Mouse (Mus musculus) bone marrow, adult 2 months (tissue): ENCODE data around the gene Sh3pxd2b. TPM values are rescaled to one million over a fixed set of nuclear protein-coding genes. Genes with fewer than 3 reads are reported as not detected.

Experiments used
- H3K27ac ChIP-seq: fragments of 200-500 bp; 2 replicates; pipeline ENCODE4 v1.5.1; 2012; ENCODE audit warnings: low read depth, mild to moderate bottlenecking, control low read depth, inconsistent platforms, low read length; ENCODE audit not compliant: control insufficient read depth, poor library complexity, insufficient read depth
- H3K4me1 ChIP-seq: fragments of 200-500 bp; 2 replicates; pipeline ENCODE4 v1.6.1; 2011; ENCODE audit warnings: low read length; ENCODE audit not compliant: control insufficient read depth, insufficient read depth
- H3K4me3 ChIP-seq: fragments of 200-500 bp; replicated peaks from 2 replicates; pipeline ENCODE3; 2011; ENCODE audit warnings: mild to moderate bottlenecking, low read depth, low read length, control low read depth; ENCODE audit not compliant: control insufficient read depth
- CTCF ChIP-seq: fragments of 200-500 bp; IDR thresholded peaks from 2 replicates; pipeline ENCODE4 v1.5.1; 2011; ENCODE audit warnings: low read length, control low read depth; ENCODE audit not compliant: control insufficient read depth, insufficient read depth
- POLR2A ChIP-seq: fragments of 200-500 bp; IDR thresholded peaks from 2 replicates; pipeline ENCODE4 v1.6.1; 2011; ENCODE audit warnings: low read depth, mild to moderate bottlenecking, control low read depth, low read length, borderline replicate concordance; ENCODE audit not compliant: control insufficient read depth
- WGBS: fragments of 180-500 bp; shearing (Covaris S2); methylation state at CpG from one replicate; pipeline ENCODE4 v1.1.7; 2018; 5-methylcytosine and 5-hydroxymethylcytosine counted together
- polyA plus RNA-seq: library from polyadenylated mRNA; stranded (reverse); fragments of >200 nt; gene quantifications from 2 replicates; pipeline ENCODE4 v1.2.4, GENCODE M21; 2011; ENCODE audit warnings: low replicate concordance; ENCODE audit not compliant: missing spikeins, insufficient read depth, insufficient read length

The Sh3pxd2b gene
- polyA plus RNA-seq, 1 experiment: 1.7 TPM

- Histone ChIP-seq H3K4me3 (no peak overlapping the region), H3K4me1 (no peaks in the 10 kb centered on the region), H3K27ac (no peak overlapping the region)
- 81% methylated on average over 9 of the region's 9 CpGs for WGBS
- TF ChIP-seq POLR2A: no peak
- TF ChIP-seq CTCF: no peak
Measured at GRCm38 (mm10) chr11:32374027-32374589, 26.5 kb downstream of the Sh3pxd2b start.

GRCm38 (mm10) chr11:32375104-32375535 is 27.5 kb downstream of the Sh3pxd2b start:
- no peak overlapping the region for H3K4me3 ChIP-seq
- H3K27ac ChIP-seq: no peak overlapping the region
- no peaks in the 10 kb centered on the region for H3K4me1 ChIP-seq
- WGBS: 78% methylated on average over 4 of the region's 4 CpGs
- TF ChIP-seq CTCF: peak; percentile 17; the same call in 1 of the 2 replicates
- TF ChIP-seq POLR2A: no peak

- TF ChIP-seq CTCF: no peak
- TF ChIP-seq POLR2A: no peak
- no peaks in the 10 kb centered on the region for H3K4me1 ChIP-seq
- H3K4me3 ChIP-seq: no peak overlapping the region
- WGBS: 72% methylated on average over 1 of the region's 1 CpGs
- no peak overlapping the region for H3K27ac ChIP-seq
Measured at GRCm38 (mm10) chr11:32376086-32376485, 28.5 kb downstream of the Sh3pxd2b start.

- H3K4me1 ChIP-seq: no peaks in the 10 kb centered on the region
- H3K27ac ChIP-seq: no peak overlapping the region
- TF ChIP-seq CTCF (no peak), POLR2A (no peak)
- no peak overlapping the region for H3K4me3 ChIP-seq
Measured at GRCm38 (mm10) chr11:32379910-32380309, 32.3 kb downstream of the Sh3pxd2b start.

GRCm38 (mm10) chr11:32383341-32384134 is 35.9 kb downstream of the Sh3pxd2b start:
- Histone ChIP-seq H3K4me3 (no peak overlapping the region), H3K27ac (no peak overlapping the region), H3K4me1 (no peaks in the 10 kb centered on the region)
- TF ChIP-seq CTCF (no peak), POLR2A (no peak)
- 74% methylated on average over 10 of the region's 10 CpGs for WGBS

- H3K4me1 ChIP-seq: no peaks in the 10 kb centered on the region
- TF ChIP-seq CTCF (no peak), POLR2A (no peak)
- H3K4me3 ChIP-seq: no peak overlapping the region
- 80% methylated on average over 7 of the region's 7 CpGs for WGBS
- H3K27ac ChIP-seq: no peak overlapping the region
Measured at GRCm38 (mm10) chr11:32384135-32384801, 36.6 kb downstream of the Sh3pxd2b start.

GRCm38 (mm10) chr11:32386043-32386442 is 38.4 kb downstream of the Sh3pxd2b start:
- no peak overlapping the region for H3K27ac ChIP-seq
- no peaks in the 10 kb centered on the region for H3K4me1 ChIP-seq
- H3K4me3 ChIP-seq: no peak overlapping the region
- 88% methylated on average over 2 of the region's 2 CpGs for WGBS
- TF ChIP-seq POLR2A: no peak
- no peak for TF ChIP-seq CTCF

- Histone ChIP-seq H3K4me1 (no peaks in the 10 kb centered on the region), H3K4me3 (no peak overlapping the region), H3K27ac (no peak overlapping the region)
- TF ChIP-seq POLR2A: no peak
- WGBS: 74% methylated on average over 2 of the region's 2 CpGs
Measured at GRCm38 (mm10) chr11:32388064-32388463, 40.4 kb downstream of the Sh3pxd2b start.
